Mouse (Mus musculus) regulatory T cell (primary cell): ENCODE results near the gene Asns.
"Not testable (repeated sequence)": the region's sequence is repeated elsewhere in the genome, so short reads cannot be mapped to it uniquely, and the experiment has no call there.

ENCODE experiments used
- in situ Hi-C: fragments of 300-600 bp; cut with MboI, MseI; formaldehyde crosslinking; loops from one replicate; pipeline ENCODE4 v1.15.1; 2025; ENCODE audit warnings: high pct_unique_total_duplicates

Asns gene

GRCm38 (mm10) chr6:7676194-7676901 lies 16.7 kb downstream of the Asns start:
- in situ Hi-C loops = no loop called here

GRCm38 (mm10) chr6:7672438-7673253 lies 20.4 kb downstream of the Asns start:
- in situ Hi-C loops = no loop called here

GRCm38 (mm10) chr6:7671429-7671828 lies 21.6 kb downstream of the Asns start:
- in situ Hi-C loops = no loop called here

- in situ Hi-C loops = no loop called here
These were observed 22.5 kb downstream of the Asns start for GRCm38 (mm10) chr6:7670588-7670987.

- in situ Hi-C loops = no loop called here
These were observed 23.3 kb downstream of the Asns start for GRCm38 (mm10) chr6:7669721-7670120.

- in situ Hi-C loops = no loop called here
These were observed 24.7 kb downstream of the Asns start for GRCm38 (mm10) chr6:7668332-7668731.

GRCm38 (mm10) chr6:7665902-7666301 lies 27.2 kb downstream of the Asns start:
- in situ Hi-C loops = not testable (repeated sequence)

- in situ Hi-C loops = no loop called here
These were observed 31.6 kb downstream of the Asns start for GRCm38 (mm10) chr6:7661455-7661854.

- in situ Hi-C loops = no loop called here
These were observed 32.5 kb downstream of the Asns start for GRCm38 (mm10) chr6:7660377-7661080.

GRCm38 (mm10) chr6:7656601-7657000 lies 36.5 kb downstream of the Asns start:
- in situ Hi-C loops = no loop called here

GRCm38 (mm10) chr6:7648458-7648857 lies 44.6 kb downstream of the Asns start:
- in situ Hi-C loops = loop anchor here (5.0 kb wide), 1 partner anchor 651 kb away; no protein-coding TSS in a partner anchor
